Mouse (Mus musculus) urinary bladder, postnatal 4 days (tissue): ENCODE results near the gene Olfr1349.
"Not testable (repeated sequence)": the region's sequence is repeated elsewhere in the genome, so short reads cannot be mapped to it uniquely, and the experiment has no call there.

Source experiments
- DNase-seq, 2 experiments: peaks; one replicate each; pipeline ENCODE4 v3.0.0; 2021 to 2022; ENCODE audit warnings: low spot score in 2 of 2

Gene Olfr1349

DNA sequence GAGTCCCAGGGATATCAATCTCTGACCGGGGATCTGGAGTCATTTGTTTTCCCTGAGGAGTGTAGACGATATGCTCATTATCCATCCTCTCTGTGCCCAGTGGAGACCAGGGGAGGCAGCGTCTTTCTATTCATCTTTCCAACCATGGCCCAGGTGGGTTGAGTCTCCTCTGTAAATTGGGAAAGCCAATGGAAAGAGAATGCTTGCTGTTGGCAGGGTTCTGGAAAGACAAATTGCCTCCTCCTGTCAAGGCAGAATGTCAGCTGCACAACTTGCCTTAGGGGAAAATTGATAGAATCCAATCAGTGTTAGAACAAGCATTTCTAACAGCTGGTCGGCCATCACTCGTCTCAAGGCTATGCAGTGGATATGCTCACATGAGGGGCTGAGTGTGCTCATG is at the start of gene Olfr1349:
Olfr1349 (minus strand) TSS at position 101 of the 400 bp plus-strand sequence.
- no peak for DNase-seq

DNA sequence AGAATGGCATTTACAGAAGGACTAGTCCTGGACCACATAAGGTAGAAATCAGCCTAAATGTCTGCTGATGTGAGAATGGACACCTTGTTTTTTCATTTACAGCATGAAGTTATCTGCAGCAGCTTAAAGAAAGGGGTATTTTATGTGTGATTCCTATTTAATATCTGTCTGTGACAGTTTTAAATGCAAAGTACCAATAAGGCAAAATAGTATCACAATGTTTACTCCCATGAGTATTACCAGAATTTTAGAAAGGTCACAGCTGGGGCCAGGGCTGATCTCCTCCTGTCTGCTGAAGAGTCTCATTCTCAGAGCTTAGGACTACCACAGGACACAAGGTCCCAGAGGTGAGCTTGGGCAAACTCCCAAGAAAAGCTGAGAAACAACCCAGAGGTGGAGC is 41.8 kb upstream of the Olfr1349 start, which contains the start of gene Olfr1350:
Olfr1350 (plus strand) TSS at position 301 of the 400 bp plus-strand sequence.
- DNase-seq, result no peak

DNA sequence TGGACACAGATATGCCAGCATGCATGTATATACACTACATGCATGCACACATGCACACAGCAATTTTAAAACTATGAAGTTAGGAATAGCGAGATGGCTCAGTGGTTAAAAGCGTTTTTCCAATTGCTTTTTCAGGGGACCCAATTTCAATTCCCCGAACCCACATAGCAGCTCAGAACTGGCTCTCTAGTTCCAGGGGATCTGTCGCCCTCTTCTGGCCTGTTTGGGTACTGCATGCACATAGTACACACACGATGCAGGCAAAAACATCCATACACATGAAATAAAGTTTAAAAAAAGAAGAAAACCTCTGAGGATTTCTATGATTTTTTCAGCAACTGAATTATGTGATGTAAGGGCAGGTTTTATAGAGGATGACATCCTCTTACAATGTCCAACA is 3.4 kb upstream of the Olfr1349 start:
- DNase-seq, result no peak

DNA sequence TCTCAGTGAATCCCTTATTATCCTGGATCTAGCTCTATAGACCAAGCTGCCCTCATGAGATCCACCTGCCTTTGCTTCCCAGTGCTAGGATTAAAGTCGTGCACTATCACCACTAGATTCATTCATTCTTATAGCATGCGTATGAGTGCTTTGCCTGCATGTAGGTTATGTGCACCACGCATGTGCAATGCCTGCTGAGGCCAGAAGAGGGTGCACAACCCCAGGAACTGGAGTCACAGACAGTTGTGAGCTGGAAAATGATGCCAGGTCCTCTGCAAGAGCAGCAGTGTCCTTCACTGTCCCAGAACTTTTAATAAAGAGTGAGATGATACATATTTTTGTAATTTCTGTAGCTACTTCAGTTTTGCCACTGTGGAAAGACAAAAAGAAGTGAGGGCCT is 2.3 kb upstream of the Olfr1349 start:
- no peak for DNase-seq

DNA sequence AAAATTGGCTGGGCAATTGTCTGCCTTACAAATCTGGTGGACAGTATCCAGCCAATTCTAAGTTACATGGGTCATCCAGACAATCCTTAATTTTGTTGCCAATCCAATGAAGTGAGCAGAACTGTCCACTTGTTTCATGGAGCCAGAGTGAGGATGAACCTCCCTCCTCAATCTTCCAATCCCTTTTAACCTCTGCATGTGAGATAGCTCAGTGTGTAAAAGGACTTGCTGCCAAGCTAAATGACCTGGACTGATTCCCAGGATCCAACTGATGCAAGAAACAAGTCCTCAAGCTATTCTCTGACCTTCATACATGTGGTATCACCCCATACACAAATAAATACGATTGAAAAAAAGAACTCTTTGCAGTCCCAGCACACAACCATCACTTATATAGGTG is 1.1 kb downstream of the Olfr1349 start:
- DNase-seq, result no peak

DNA sequence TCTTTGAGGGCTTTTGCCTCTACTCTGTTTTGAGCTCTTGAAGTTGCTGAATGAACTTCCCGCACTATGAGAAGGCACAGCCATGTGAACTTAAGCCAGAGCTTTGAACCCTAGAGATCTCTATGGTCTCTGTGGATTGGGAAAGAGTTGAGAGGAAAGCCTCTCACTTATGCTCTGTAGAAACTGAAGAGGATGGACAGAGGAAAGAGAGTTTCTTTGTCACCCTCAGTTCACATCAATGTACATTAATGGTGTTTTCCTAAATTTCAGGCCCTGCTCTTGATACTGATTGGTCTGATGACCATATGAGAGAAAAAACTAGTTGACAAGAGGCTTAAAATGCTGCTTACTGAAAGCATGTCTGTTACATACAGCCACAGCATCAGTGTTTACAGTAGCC is 14.1 kb downstream of the Olfr1349 start, which contains the start of gene Olfr1348:
Olfr1348 (minus strand) TSS at position 101 of the 400 bp plus-strand sequence.
- DNase-seq, result no peak

DNA sequence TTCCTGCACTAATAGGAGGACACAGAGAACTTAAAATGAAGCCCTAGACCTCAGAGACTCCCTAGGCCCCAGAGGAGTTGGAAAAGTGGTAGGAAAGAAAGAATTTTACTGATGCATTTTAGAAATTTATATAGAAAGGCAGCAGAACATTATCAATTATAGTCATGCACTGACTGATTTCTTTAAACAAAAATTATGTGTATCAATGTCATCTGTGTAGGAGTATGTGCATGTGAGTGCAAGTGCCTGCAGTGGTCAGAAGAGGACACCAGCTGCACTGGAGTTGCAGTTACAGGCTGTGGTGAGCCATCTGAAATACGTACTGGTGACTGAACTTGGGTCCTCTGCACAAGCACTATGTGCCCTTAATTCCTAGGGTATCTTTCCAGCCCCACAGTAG is 23.1 kb downstream of the Olfr1349 start, which contains the start of gene Olfr1347:
Olfr1347 (minus strand) TSS at position 101 of the 400 bp plus-strand sequence.
- no peak for DNase-seq

DNA sequence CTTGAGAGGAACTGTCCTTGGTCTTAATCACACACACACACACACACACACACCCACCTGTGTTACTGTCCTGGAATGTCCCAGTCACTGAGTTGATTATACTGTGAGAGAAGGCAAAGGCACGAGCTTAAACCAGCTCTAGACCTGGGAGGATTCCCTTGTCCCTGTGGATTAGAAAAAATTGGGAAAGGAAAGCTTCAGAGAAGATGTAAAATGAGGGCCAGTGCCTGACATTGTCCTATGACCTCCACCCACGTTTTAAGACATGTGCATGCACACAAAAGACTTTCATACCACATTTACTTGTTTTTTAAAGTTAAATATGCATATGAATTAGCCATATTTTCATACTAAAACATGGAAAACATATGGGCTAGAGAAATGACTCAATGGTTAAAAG is 35.9 kb downstream of the Olfr1349 start, which contains the start of gene Olfr5:
Olfr5 (minus strand) TSS at position 101 of the 400 bp plus-strand sequence.
- no peak for DNase-seq

DNA sequence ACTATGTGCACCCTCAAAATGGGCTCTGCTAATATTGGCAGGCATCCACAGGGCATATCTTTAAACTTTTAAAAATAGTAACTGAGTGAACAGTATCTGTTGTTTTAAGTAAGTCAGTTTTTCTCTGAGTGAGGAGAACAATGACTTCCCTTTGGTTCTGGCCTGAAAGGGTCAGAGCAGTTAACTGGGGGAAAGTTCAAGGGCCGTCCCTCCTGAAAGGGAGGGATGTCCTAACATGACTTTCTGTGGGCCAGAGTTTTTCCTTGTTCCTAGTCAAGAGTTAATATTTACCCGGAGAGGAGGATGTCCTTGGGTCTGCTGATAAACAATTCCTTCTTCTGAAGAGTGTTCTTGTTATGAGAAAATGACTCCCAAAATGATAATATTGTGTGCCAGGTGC is 45.1 kb downstream of the Olfr1349 start:
- DNase-seq, result not testable (repeated sequence)

DNA sequence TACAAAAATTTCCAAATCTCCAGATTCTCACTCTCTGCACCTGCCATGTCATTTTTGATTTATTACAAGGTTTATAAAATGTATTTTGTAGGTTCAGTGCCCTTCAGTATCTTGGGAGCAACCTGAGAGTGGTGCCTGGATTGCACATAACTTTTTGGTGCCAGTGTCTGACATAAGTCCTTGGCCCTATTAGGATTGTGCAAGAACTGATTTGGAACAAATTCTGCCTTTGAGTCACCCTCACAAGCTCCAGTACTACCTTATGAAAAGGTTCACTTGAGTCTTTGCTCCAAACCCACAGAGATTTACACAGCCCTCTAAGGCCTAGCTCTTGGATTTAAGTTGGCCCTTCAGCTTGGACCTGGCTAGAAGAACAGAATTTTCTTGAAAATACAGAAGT is 55.8 kb downstream of the Olfr1349 start, which contains the start of gene Olfr1346:
Olfr1346 (plus strand) TSS at position 151 of the 400 bp plus-strand sequence.
- DNase-seq, result no peak
